Mouse (Mus musculus) stomach, postnatal 0 days (tissue): Measurements from ENCODE around the gene Efcab2. TPM values are rescaled to one million over a fixed set of nuclear protein-coding genes. Genes with fewer than 3 reads are reported as not detected.

ENCODE experiments used
- ATAC-seq: fragments of 200-750 bp; cut with Nextera tagmentation; 2 replicates; pipeline ENCODE4 v1.8.0; 2017; ENCODE audit not compliant: low FRiP score, low TSS enrichment
- DNase-seq: peaks from one replicate; pipeline ENCODE4 v3.0.0-alpha.2; 2016; ENCODE audit warnings: low spot score
- H3K27ac ChIP-seq: fragments of 300-500 bp; sonication (generic); replicated peaks from 2 replicates; pipeline ENCODE4 v1.5.1; 2014; ENCODE audit warnings: mild to moderate bottlenecking, control low read depth
- H3K27me3 ChIP-seq: fragments of 300-500 bp; sonication (generic); 2 replicates; pipeline ENCODE4 v1.6.1; 2014; ENCODE audit warnings: low read length; ENCODE audit not compliant: control insufficient read depth, insufficient read depth
- H3K36me3 ChIP-seq: fragments of 300-500 bp; sonication (generic); 2 replicates; pipeline ENCODE4 v1.6.1; 2014; ENCODE audit warnings: low read length, mixed read lengths; ENCODE audit not compliant: control insufficient read depth, insufficient read depth
- H3K4me1 ChIP-seq: fragments of 300-500 bp; sonication (generic); replicated peaks from 2 replicates; pipeline ENCODE4 v1.6.1; 2014; ENCODE audit warnings: antibody characterized with exemption; ENCODE audit not compliant: control insufficient read depth, insufficient read depth
- H3K4me2 ChIP-seq: fragments of 300-500 bp; sonication (generic); replicated peaks from 2 replicates; pipeline ENCODE4 v1.6.1; 2014; ENCODE audit warnings: low read depth, mild to moderate bottlenecking, control low read depth, moderate library complexity
- H3K4me3 ChIP-seq: fragments of 300-500 bp; sonication (generic); 2 replicates; pipeline ENCODE4 v1.5.1; 2014; ENCODE audit warnings: low read depth, low read length, control low read depth
- H3K9ac ChIP-seq: fragments of 300-500 bp; sonication (generic); 2 replicates; pipeline ENCODE4 v1.6.1; 2014; ENCODE audit warnings: mild to moderate bottlenecking, low read length, control low read depth, mixed read lengths
- H3K9me3 ChIP-seq: fragments of 300-500 bp; sonication (generic); 2 replicates; pipeline ENCODE4 v1.6.1; 2016; ENCODE audit warnings: low read length; ENCODE audit not compliant: control insufficient read depth
- CTCF ChIP-seq: IDR thresholded peaks from 2 replicates; pipeline ENCODE4 v1.5.1; 2016; ENCODE audit warnings: antibody characterized with exemption, low read depth, mild to moderate bottlenecking, moderate library complexity
- EP300 ChIP-seq: optimal IDR thresholded peaks from 2 replicates; pipeline ENCODE3; 2016; ENCODE audit warnings: antibody characterized with exemption
- WGBS: fragments of 180-500 bp; shearing (Covaris S2); extraction: QIAGEN DNeasy Blood & Tissue Kit; methylation state at CpG from one replicate; pipeline ENCODE4 v1.1.7; 2014; 5-methylcytosine and 5-hydroxymethylcytosine counted together
- microRNA-seq: library from miRNA; unstranded; fragments of <30 nt; microRNA quantifications from one replicate; pipeline ENCODE4, GENCODE M21; 2016
- polyA plus RNA-seq: library from polyadenylated mRNA; unstranded; fragments of >200 nt; fragmentation: Nextera tagmentation; extraction: Ambion mirVana; gene quantifications from 2 replicates; pipeline ENCODE4 v1.2.1, GENCODE M21; 2015

Efcab2 gene
- polyA plus RNA-seq, 1 experiment from 2014 or later: 3.7 TPM

GRCm38 (mm10) chr1:178527547-178528361, 121.9 kb downstream of the Efcab2 start:
- WGBS: under 1% methylated on average over 58 of the region's 59 CpGs
- peak; percentile 50 for DNase-seq
- Histone ChIP-seq H3K36me3 (no peaks in the 10 kb centered on the region), H3K27me3 (no peaks in the 10 kb centered on the region; the same call in 1 of the 2 replicates), H3K27ac (0 out of 2 replicates have a peak overlapping the region, but pooled peaks have one; percentile 30), H3K9ac (peak overlapping the region; percentile 60), H3K4me1 (peaks cover 8% of the 10 kb centered on the region; the same call in 1 of the 2 replicates), H3K4me3 (peak overlapping the region; percentile 61), H3K4me2 (peak overlapping the region; percentile 100), H3K9me3 (0 out of 2 replicates have a peak, but pooled peaks cover 4% of the 10 kb centered on the region)
- TF ChIP-seq EP300 (no peak), CTCF (no peak; the same call in 1 of the 2 replicates)
- peak; percentile 26; the same call in 1 of the 2 replicates for ATAC-seq

- peak within 1 kb of the TSS; percentile 100 for H3K4me2 ChIP-seq
- peak within 1 kb of the TSS; percentile 61 for H3K4me3 ChIP-seq
- H3K9me3 ChIP-seq: 0 out of 2 replicates have a peak, but pooled peaks cover 4% of the 10 kb centered on the region
- peak; percentile 71 for DNase-seq
- TF ChIP-seq EP300: no peak
- peak within 1 kb of the TSS; percentile 35; the same call in 1 of the 2 replicates for H3K27ac ChIP-seq
- no peaks in the 10 kb centered on the region for H3K36me3 ChIP-seq
- peaks cover 8% of the 10 kb centered on the region; the same call in 1 of the 2 replicates for H3K4me1 ChIP-seq
- ATAC-seq: peak; percentile 48
- no peaks in the 10 kb centered on the region; the same call in 1 of the 2 replicates for H3K27me3 ChIP-seq
- WGBS: under 1% methylated on average over 89 of the region's 92 CpGs
- H3K9ac ChIP-seq: peak within 1 kb of the TSS; percentile 60
These were observed 122.8 kb downstream of the Efcab2 start, which contains the start of gene Kif26b for GRCm38 (mm10) chr1:178528431-178529351. TSS of gene Kif26b (plus strand) at chr1:178529125.

- Histone ChIP-seq H3K4me2 (peak overlapping the region; percentile 100), H3K27ac (no peak overlapping the region), H3K9me3 (0 out of 2 replicates have a peak, but pooled peaks cover 4% of the 10 kb centered on the region), H3K4me3 (peak overlapping the region; percentile 61), H3K9ac (peak overlapping the region; percentile 58), H3K27me3 (no peaks in the 10 kb centered on the region; the same call in 1 of the 2 replicates), H3K36me3 (no peaks in the 10 kb centered on the region), H3K4me1 (peaks cover 8% of the 10 kb centered on the region; the same call in 1 of the 2 replicates)
- WGBS: under 1% methylated on average over 35 of the region's 38 CpGs
- ATAC-seq: peak; percentile 7; the same call in 1 of the 2 replicates
- DNase-seq: peak; percentile 22
- TF ChIP-seq CTCF: no peak
- no peak for TF ChIP-seq EP300
These were observed 123.8 kb downstream of the Efcab2 start for GRCm38 (mm10) chr1:178529512-178530300.

- no peaks in the 10 kb centered on the region for H3K36me3 ChIP-seq
- H3K27me3 ChIP-seq: no peaks in the 10 kb centered on the region; the same call in 1 of the 2 replicates
- TF ChIP-seq CTCF (peak; percentile 82), EP300 (no peak)
- H3K27ac ChIP-seq: no peak overlapping the region
- DNase-seq: peak; percentile 86
- 0 out of 2 replicates have a peak, but pooled peaks cover 3% of the 10 kb centered on the region for H3K9me3 ChIP-seq
- peak; percentile 55 for ATAC-seq
- peaks cover 8% of the 10 kb centered on the region; the same call in 1 of the 2 replicates for H3K4me1 ChIP-seq
- peak overlapping the region; percentile 61 for H3K4me3 ChIP-seq
- H3K9ac ChIP-seq: peak overlapping the region; percentile 58
- H3K4me2 ChIP-seq: peak overlapping the region; percentile 100
- under 1% methylated on average over 62 of the region's 62 CpGs for WGBS
These were observed 124.6 kb downstream of the Efcab2 start for GRCm38 (mm10) chr1:178530301-178531078.

Small RNA genes lying within 50 kb of the gene (microRNA-seq; reads per million reads assigned to microRNA genes)
- not detected for gene Gm27458

Other genes with a start within 250 kb of the Efcab2 start
- gene Desi2, start 218.7 kb upstream of the Efcab2 start, polyA plus RNA-seq: 27.2 and 29.4 TPM in 2 replicates
- 140 and 146 TPM in 2 replicates for gene Cox20, start 87.0 kb upstream of the Efcab2 start, polyA plus RNA-seq
- 129 and 147 TPM in 2 replicates for gene Hnrnpu, start 68.3 kb upstream of the Efcab2 start, polyA plus RNA-seq
- 0.69 and 0.85 TPM in 2 replicates for gene Kif26b, start 123.0 kb downstream of the Efcab2 start, polyA plus RNA-seq